Mouse (Mus musculus) small intestine, adult 2 months (tissue): ENCODE measurements around the gene Coq4.
A peak's percentile ranks its signal among the peaks of the same experiment; 100 is the strongest.

Experiments used
- CTCF ChIP-seq: fragments of 200-500 bp; IDR thresholded peaks from 2 replicates; pipeline ENCODE4 v1.5.1; 2012; ENCODE audit warnings: low read depth, mild to moderate bottlenecking, control low read depth, inconsistent platforms, low read length, moderate library complexity, mixed read lengths; ENCODE audit not compliant: insufficient replicate concordance, insufficient read length; ENCODE audit errors: extremely low read depth
- POLR2A ChIP-seq: fragments of 200-500 bp; IDR thresholded peaks from 2 replicates; pipeline ENCODE4 v1.6.1; 2012; ENCODE audit warnings: low read depth, mild to moderate bottlenecking, control low read depth, inconsistent platforms, low read length, moderate library complexity

- TF ChIP-seq CTCF, result peak; percentile 39; the same call in 1 of the 2 replicates
- no peak for TF ChIP-seq POLR2A
These were observed 17.1 kb upstream of the Coq4 start for GRCm38 (mm10) chr2:29770162-29770561.
